Mouse (Mus musculus): Measurements from ENCODE around the gene Tff1. TPM values are rescaled to one million over a fixed set of nuclear protein-coding genes. Genes with fewer than 3 reads are reported as not detected.

Gene Tff1
- polyA plus RNA-seq, 3 experiments from 2014 or later, result 0.70 TPM; not detected in 2

DNA sequence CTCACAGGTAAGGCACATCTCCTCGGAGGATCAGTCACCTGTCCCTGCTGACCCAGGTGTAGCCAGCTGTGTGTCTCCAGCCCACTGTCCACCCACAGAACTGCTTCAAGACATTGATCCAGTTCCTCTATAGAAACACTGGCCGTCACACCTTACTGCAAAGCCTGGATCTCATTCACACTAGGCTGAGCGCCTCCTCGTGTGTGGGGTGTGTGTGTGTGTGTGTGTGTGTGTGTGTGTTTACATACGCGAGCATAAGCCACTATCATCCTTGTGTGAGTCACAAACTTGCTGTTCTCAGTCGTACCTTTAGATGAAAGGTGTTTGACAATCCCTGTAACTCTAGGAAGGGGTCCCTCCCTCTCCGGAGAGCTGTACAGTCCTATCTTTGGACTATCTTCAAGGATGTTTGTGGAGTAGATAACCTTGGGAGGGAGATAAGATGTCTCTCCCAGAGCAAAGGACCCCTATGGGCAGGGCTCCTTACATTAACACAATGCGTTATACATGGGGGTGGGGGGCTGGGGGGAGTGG, 12.0 kb downstream of the Tff1 start:
- no peak for ATAC-seq

DNA sequence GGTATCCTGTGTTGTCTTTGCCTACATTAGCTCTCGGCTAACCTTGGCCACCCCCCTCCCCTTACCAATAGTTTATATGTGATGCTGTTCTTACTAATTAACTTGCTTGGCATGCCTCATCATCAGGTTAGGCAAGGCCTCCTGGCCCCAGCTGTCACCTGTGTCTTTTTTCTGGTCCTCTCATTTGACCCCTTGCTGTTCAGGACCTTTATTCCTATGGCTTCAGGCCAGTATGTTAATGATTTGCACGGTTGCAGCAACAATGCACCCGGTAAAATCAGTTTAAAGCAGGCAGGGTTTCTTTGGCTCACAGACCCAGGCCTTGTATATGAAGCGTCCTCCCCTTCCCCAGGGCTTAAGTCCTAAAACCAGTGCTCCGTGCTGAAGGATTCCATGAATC, 12.6 kb downstream of the Tff1 start:
- no peak for ATAC-seq

DNA sequence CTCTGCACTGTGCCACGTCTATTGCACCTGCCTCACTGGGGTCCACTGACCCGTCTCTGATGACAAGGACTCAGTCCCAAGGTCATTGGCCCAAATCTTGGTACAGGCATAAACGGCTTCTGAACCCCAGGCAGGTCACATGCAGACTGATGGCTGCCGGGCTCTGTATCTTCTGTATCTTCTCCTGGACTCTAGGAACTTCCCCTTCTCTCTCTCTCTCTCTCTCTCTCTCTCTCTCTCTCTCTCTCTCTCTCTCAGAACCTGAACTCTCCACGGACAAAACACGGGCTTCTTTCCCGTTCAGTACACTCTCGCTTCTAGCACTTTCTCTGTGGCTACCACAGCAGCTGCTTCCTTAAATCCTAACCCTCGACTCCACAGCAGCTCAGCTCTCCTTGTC, 19.1 kb downstream of the Tff1 start:
- ATAC-seq, result no peak

DNA sequence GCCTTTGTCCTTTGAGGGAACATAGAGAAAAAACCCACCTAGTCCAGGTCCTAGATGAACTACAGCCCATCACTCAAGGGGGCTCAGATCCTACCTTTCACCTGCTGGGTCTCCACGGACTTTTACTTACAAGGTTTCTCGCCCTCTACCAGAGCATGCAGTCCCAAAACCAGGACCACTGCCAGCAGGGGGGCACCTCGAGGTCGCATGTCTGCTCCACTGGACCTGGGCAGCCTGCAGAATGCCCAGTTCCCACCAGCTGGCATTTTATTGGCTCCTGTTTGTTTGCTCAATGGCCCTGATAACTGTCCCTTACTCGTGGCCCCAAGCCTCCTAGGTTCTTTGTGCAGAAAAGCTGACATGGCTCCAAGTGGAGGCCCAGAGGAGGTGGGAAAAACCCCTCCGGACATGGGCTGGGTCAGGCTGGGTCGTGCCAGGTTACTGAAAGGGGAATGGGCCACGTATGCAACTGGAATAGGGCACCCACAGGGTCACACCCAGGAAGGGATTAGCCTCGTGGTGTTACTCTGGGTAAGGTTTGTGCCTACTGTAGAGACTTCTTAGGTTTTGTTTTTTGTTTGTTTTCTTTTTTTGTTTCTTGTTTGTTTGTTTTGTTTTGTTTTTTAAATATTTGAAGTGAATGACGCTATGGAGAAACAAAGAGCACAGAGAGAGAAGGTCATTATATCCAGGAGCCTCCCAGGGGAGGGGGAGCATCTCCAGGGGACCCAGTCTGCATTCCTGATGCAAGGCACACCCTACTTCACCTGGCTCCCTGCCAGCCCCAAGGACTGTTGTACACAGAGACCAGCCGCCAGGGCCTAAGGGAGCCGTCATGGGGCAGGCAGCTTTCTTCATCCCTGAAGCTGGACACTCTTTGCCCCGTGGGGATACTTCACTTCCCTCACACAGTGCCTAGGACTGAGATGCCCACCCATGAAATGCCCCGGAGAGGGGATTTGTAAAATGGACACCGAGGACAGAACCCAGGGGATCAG, 20.7 kb downstream of the Tff1 start, which contains the start of gene Tff2:
Gene Tff2, minus strand, starts transcription at position 243 of the 998 bp plus-strand sequence.
- no peak for ATAC-seq

DNA sequence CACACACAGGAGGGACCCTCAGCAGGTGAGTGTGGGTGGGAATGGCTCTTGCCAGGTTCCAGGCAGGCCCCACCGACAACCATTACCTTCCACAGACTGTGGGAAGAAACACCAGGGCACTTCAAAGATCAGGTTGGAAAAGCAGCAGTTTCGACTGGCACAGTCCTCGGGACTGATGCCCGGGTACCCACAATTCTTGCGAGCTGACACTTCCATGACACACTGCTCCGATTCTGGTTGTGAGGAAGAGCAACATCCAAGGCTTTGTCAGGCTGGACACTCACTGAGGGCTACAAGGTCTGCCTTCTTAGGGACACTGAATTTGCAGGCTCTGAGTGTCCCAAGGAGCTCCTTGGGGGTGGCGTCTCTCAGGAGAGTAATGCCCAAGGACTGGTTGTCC, 23.0 kb downstream of the Tff1 start:
- no peak for ATAC-seq

DNA sequence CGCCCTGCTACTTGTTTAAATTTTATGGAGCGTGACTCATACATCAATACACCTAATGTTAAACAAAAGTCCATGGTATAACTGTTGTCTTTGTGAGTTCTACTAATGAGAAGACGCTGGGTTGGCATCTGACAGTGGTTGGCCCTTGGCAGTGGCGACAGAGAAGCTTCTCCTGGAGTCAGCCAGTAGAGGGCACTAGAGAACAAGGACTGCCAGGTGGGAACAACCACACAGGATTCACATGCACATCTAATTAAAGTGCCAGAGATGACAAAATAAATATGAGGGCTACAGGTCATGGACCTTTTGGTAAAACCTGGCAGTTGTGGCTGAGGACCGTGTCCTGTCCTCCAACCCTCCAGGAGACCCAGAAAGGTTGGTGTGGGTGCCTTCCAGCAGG, 26.7 kb downstream of the Tff1 start:
- peak; percentile 61 for ATAC-seq

DNA sequence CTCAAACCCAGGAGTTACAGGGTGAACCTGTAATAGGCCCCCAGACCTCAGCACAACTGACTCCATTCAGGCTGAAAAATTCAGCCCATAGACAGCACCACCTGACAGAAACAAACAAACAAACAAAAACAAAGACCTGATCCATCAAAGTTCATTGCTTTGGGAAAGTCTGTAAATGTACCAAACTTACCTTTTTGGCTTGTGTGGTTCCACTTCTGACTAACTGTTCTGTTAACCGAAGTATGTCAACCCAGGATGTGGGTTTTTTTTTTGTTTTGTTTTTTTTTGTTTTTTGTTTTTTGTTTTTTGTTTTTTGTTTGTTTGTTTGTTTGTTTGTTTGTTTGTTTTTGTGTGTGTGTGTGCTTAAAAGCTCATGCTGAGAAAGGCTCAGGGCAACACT, 28.3 kb downstream of the Tff1 start:
- ATAC-seq, result peak; percentile 54

DNA sequence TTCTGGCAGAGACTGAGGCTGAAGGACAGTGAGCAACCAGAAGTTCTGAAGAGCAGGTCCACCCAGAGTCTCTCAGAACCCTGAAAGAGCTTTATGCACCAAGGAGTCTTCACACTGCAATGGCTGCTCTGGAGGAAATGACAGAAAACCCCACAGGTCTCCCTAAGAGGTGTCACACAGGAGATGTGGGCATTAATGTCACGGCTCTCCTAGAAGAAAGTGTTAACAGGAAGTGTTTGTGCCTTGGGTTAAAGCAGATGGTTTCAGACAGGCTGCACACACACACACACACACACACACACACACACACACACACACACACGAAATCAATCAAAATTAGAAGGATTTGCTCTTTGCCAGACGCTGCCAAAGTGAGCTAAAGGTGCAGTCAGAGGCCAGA, 28.8 kb downstream of the Tff1 start:
- ATAC-seq, result peak; percentile 64

DNA sequence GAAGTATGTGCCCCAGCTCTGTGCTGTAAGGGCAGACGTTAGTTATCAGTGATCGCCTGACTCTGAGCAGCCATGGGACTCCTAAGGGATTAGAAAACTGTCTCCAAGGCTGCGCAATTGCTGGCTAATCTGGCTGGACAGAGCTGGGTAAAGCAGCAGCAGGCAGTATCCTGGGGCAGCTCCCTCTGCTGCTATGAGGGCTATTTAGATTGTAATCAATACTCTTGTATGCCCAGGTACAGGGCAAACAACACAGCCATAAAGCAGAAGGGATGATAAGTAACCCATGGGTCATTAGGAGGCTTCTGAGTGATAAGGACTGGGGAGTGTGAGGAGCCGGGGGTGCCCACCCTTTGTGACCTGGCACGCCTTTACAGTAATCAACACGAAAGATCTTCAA, 30.2 kb downstream of the Tff1 start:
- no peak for ATAC-seq

DNA sequence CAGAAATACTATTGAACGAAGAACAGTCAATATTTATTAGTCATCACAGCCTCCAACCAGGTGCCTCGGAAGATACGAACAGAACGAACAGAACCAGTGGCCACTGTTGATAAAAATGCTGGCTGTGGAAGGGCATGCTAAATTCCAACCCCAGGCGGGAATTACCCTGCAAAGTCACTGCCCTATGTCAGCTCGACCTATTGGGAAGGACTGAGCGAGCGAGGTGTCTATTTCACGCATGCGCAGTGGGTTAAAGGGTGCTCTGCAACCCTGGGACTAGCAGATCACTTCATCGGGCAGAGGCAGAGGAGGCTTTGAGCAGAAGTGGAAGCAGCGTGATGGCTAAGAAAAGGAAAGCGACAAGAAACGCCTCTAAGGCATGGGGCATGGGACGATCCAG, 31.3 kb downstream of the Tff1 start:
- ATAC-seq, result no peak

DNA sequence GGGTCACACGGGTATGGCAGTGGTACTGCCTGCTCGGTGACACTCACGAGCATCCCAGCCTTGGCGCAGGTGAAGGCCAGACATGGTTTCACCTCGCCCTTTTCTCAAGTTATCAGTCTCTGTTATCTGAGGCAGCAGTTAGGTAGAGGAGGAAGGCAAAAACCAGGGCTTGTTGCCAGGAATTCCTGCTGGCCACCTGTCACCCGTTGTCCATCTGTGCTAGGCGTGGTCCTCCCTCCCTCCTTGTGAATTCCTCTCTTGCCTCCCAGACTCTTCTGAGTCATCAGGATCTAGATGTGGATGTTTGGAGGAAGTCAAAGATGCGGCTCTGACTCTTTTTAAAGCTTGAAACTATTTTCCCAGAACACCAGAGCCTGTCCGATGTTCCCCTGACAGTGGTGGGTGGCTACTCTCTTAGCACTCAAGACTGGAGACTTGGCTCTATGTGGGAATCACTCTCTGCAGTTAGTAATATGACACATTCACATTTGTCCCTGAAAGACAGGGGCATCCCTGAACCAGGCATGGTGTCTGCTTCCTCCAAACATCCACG, 33.7 kb downstream of the Tff1 start:
- no peak for ATAC-seq

DNA sequence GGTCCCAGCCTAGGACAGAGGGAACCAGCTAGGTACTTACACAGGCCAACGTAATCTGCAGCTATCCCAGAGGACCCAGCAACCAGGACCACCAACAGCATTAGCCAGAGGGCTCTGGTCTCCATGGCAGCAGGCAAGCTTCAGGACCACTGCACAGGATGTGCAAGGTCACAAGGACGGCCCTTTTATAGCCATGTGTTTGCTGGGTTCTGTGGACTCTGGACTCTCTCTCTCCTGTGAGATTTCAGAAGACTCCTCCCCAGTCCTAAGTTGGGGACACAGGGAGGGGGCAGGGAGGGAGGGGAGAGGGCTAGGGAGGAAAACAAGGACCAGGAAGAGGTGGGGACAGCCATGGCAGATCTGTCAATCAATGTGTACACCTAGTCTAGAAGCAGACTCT, 35.6 kb downstream of the Tff1 start, which contains the start of gene Tff3:
Gene Tff3, minus strand, starts transcription at position 195 of the 400 bp plus-strand sequence.
- ATAC-seq, result no peak

DNA sequence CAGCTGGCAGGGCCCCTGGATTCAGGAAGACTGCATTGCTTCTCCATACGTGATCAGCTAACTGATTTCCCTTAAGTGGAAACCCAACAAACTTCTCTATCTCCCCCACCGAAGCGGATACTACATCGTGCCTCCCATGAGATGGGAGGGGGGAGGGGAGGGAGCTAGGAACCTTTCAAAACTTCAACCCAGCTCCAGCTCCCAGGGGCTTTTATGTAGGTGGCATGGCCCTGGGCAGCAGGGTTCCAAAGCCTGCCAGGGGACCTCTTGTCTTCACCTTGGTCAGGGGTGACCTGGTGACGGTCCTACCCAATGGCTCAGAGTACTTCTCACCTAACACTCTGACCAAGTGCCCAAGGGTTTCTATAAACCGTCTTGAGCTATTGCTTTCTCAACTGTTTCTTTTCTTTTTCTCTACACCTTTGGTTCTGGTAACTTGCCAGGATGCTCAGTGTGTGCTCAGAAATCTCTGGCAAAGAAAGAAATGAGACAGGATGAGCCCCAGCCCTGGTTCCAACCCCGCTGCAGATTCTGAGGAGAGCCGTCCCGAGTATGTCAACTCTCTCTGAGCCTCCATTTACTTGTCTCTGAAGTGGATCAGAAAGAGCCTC, 36.3 kb downstream of the Tff1 start:
- ATAC-seq, result no peak

DNA sequence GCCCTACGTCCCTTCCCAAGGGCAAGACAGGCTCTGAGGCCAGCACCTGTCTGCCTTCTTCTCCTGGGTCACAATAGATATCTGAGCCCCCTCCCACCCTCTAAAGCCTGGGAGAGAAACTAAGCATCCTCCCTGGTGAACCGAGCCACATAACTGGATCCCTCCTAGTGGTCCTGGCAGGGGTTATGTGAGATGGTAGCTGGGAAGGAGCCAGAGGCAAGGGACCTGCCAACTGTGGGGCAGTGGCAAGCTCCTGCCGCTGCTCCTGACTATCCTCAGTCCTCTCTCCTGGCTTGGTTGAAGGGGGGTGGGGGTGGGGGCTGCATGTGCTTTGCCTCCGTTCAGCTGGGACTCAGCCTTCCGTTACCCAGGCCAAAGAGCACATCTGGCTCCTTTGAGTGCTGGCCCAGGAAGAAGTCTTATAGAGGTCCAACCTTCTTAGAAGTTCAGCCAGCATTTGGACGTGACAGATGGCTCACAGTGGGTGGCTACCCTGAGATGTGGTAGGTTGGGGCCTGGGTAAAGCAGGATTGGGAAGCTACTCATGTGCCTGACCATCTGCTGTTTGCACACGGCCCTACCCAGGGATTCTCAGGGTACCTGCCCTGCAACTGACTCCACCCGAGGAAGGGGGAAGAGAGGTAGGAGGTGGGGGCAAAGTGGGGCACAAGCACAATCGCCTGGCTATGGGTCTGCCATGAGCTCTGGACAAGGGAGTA, 39.4 kb downstream of the Tff1 start:
- ATAC-seq, result no peak

DNA sequence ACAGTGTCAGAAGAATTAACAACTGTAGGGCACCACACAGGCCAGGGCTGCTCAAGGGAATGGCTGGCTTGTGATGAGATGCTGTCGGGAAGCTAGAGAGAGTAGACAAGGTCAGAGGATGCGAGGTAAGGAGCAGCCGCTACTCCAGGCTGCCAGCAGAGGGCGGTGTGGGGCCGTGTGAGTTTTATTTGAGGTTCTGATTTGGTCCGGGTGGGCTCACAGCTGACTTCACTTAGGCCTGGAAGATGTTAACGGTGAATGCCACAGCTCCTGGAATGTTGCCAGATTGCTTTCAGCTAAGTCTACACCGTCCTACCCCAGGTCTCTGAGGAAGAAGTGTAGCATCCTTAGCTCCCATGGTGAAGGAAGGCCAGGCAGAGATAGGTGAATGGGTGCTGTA, 43.1 kb downstream of the Tff1 start:
- ATAC-seq, result no peak

DNA sequence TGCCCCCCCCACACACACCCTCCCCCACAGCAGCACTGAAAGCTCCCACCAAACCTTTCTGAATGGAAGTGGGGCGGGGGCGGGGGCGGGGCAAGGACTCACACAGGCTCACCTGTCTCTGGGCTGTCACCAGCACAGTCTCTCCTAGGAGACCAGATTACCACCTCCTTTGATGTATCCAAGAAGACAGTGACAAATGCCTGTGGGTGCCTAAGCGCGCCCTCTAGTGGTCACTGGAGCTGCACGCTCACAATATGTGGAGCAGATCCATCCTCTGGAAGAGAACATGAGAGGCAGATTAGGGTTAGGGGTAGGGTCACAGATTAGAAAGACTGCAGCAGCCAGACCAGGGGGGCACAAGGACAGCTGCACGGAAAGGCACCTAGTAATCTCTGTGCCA, 45.6 kb downstream of the Tff1 start:
- ATAC-seq, result peak; percentile 69

DNA sequence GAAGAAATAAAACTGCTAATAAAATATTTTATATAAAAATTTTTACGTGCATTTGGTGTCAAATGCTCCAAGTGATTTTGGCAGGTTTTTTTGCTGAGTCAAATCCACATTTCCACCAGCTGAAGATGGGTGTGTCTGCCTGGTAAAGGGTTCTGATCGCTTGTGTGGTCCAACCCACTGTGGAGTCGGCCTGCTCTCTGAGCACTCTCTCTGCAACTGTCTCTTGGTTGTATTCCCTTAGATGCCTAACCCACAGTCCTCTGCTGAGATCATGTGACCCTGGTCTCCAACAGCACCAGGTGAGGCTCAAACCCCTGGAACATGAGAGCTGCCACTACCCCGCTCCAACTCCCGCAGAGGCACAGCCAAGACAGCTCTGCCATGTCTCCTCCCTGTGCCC, 47.1 kb downstream of the Tff1 start:
- no peak for ATAC-seq

DNA sequence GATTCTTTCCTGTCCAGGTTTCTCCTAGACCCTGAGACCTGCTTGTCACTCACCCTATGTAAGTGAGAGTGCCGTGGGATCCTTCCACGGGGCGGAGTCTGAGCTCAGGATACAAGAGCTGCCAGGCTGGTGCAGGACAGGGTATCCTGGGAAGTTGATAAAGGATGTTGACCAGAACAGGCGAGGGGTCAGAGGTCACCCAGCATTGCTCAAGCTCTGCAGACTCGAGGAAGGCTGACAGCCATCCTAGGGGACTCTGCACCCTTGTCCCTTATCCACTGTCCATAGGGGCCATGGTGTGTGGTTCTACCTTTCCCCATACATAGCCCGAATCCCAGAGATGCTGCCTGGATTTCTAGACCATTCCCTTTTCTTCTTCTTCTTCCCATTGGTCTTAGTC, 49.0 kb downstream of the Tff1 start:
- ATAC-seq, result no peak

DNA sequence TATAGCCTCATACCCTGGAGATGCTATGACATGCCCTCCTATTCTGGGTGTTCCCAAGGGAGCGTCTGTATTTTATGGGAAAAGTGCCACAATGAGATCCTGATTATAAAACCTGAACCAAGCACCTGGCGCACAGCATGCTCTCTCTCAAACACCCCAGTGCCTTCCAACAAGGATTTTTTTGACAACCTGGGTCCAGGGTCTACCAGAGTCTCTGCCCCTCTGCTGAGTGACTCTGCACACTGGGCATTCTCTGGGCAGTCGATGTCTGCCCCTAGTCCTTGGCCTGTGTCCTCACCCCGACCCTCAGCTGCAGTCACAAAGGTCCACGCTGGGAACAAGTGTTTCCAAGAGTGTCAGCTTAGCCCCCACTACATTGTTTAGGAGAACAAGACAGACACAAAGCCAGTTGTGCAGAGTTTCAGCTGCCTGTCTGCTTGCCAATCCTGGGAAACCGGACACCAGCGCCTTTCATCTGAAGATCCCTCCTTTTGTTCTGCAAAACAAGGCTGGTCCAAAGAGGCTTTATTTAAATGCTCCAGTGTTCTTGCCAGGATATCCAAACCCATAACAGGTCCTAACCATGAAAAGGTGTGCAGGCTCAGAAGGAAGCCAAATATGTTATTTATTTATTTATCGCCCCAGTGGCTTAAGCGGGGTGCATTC, 51.8 kb downstream of the Tff1 start:
- ATAC-seq, result no peak

All from inflammation-experienced regulatory T-cells, adult 6 months (primary cell).